Mouse (Mus musculus): Measurements from ENCODE around the gene Nup133. TPM values are rescaled to one million over a fixed set of nuclear protein-coding genes. Genes with fewer than 3 reads are reported as not detected.

The Nup133 gene
- polyA plus RNA-seq, 1 experiment from 2014 or later: 22.3 TPM

DNA sequence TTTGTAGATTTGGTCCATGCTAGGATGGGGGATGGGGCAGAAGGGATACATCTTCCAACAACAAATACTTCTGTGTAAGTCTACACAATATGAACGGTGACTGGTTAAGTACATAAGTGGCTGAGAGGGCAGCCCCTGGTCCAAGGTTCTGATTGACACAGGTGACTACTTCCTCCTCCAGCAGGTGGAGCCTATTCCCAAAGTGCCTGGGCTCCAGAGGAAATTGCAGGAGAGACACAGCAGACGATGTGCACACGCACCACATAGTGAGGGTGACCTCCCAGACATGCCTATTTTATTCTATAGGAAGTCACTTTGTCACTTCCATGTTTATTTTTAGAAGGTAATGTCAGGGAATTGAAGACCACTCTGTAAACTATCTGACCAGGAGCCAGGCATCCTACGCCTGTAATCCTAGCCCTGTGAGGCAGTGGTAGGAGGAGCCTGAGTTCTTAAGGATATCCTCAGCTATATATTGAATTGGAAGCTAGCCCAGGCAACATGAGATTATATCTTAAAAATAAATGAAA is 68.2 kb downstream of the Nup133 start:
- H3K4me1 ChIP-seq (replicated peaks): peaks cover 26% of the 10 kb centered on the region
- no peak overlapping the region for H3K27ac ChIP-seq (replicated peaks)
- H3K9me3 ChIP-seq: no peaks in the 10 kb centered on the region
- H3K4me3 ChIP-seq: no peak overlapping the region
- no peak overlapping the region for H3K4me2 ChIP-seq
- WGBS: 53% methylated on average over 4 of the region's 4 CpGs
- H3K9ac ChIP-seq: no peak overlapping the region
- no peak for ATAC-seq (ENCODE audit: low read depth)
- H3K27me3 ChIP-seq: peaks cover 18% of the 10 kb centered on the region
- H3K36me3 ChIP-seq: no peaks in the 10 kb centered on the region

DNA sequence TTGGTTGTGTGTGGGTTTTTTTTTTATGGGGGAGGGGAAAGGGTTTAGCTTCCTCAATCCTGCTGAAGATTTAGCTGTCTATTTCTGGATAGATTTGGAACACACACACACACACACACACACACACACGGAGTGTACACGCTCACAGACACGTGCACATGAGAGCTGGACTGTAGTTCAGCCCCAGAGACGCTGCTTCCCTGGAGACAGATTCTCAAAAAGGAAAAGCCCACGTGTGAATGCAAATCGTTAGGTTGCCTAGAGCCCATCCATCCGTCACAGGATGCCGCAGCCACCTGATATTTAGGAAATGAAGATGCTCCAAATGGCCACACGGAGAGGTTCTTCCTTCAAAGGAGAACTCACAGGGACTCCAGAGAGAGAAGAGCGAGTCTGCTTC is 68.8 kb downstream of the Nup133 start:
- peaks cover 26% of the 10 kb centered on the region for H3K4me1 ChIP-seq (replicated peaks)
- H3K27me3 ChIP-seq: peaks cover 15% of the 10 kb centered on the region
- ATAC-seq (ENCODE audit: low read depth): no peak
- H3K9me3 ChIP-seq: no peaks in the 10 kb centered on the region
- H3K4me2 ChIP-seq: no peak overlapping the region
- H3K4me3 ChIP-seq: no peak overlapping the region
- WGBS: 65% methylated on average over 10 of the region's 10 CpGs
- H3K9ac ChIP-seq: no peak overlapping the region
- no peak overlapping the region for H3K27ac ChIP-seq (replicated peaks)
- H3K36me3 ChIP-seq: no peaks in the 10 kb centered on the region

DNA sequence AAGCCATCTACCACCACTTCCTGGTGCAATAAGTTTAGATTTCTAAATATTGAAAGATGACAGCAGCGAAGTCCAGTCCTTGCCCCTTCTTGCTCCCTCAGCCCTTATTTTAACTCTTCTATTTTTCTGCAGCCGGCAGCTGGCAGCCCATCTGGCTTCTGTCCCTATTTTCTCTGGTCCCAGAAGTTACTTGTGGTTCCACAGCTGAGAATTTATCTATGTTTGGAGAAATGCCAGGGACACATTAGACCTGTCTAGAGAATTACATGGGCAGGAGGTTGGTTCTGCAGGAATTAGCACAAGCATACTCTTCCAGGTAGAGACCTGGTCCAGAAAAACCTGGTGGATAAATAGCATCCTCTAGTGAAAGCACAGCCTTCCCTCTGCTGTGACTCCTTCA is 71.2 kb downstream of the Nup133 start:
- H3K9me3 ChIP-seq: no peaks in the 10 kb centered on the region
- H3K36me3 ChIP-seq: no peaks in the 10 kb centered on the region
- no peak for ATAC-seq (ENCODE audit: low read depth)
- whole genome bisulfite sequencing: 67% methylated on average over 2 of the region's 2 CpGs
- H3K27ac ChIP-seq (replicated peaks): no peak overlapping the region
- no peak overlapping the region for H3K4me2 ChIP-seq
- H3K4me1 ChIP-seq (replicated peaks): 0 out of 2 replicates have a peak, but pooled peaks cover 10% of the 10 kb centered on the region
- H3K27me3 ChIP-seq: no peaks in the 10 kb centered on the region
- no peak overlapping the region for H3K4me3 ChIP-seq
- no peak overlapping the region for H3K9ac ChIP-seq

- WGBS: 80% methylated on average over 11 of the region's 11 CpGs
- H3K27me3 ChIP-seq: no peaks in the 10 kb centered on the region
- no peaks in the 10 kb centered on the region for H3K9me3 ChIP-seq
- H3K36me3 ChIP-seq: no peaks in the 10 kb centered on the region
- no peak overlapping the region for H3K27ac ChIP-seq (replicated peaks)
- no peak overlapping the region for H3K9ac ChIP-seq
- ATAC-seq (ENCODE audit: low read depth): no peak
- no peak overlapping the region for H3K4me2 ChIP-seq
- H3K4me1 ChIP-seq (replicated peaks): 0 out of 2 replicates have a peak, but pooled peaks cover 5% of the 10 kb centered on the region
- no peak overlapping the region for H3K4me3 ChIP-seq
These were observed 74.7 kb downstream of the Nup133 start for GRCm38 (mm10) chr8:123874324-123874723.

DNA sequence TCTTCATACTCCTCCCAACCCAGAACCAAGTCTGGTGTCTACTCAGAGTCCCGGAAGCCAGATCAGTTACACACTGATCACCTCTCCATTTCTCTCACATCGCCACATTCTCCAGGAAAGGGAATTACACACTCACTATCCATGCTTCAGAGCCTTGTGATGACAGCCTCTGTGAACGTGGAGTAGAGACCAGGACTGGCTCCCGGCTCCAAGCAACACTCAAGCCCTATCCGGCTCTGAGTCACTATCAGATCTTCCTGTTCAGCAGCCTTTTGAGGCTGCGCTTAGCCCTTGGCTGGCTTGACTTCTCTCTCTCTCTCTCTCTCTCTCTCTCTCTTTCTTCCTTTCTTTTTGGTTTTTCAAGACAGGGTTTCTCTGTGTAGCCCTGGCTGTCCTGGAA is 75.7 kb downstream of the Nup133 start:
- Histone ChIP-seq H3K4me1 (replicated peaks) (0 out of 2 replicates have a peak, but pooled peaks cover 1% of the 10 kb centered on the region), H3K36me3 (no peaks in the 10 kb centered on the region), H3K27me3 (no peaks in the 10 kb centered on the region), H3K27ac (replicated peaks) (no peak overlapping the region), H3K9me3 (no peaks in the 10 kb centered on the region), H3K4me2 (no peak overlapping the region), H3K9ac (no peak overlapping the region), H3K4me3 (no peak overlapping the region)
- ATAC-seq (ENCODE audit: low read depth): no peak
- WGBS: 86% methylated on average over 6 of the region's 6 CpGs

DNA sequence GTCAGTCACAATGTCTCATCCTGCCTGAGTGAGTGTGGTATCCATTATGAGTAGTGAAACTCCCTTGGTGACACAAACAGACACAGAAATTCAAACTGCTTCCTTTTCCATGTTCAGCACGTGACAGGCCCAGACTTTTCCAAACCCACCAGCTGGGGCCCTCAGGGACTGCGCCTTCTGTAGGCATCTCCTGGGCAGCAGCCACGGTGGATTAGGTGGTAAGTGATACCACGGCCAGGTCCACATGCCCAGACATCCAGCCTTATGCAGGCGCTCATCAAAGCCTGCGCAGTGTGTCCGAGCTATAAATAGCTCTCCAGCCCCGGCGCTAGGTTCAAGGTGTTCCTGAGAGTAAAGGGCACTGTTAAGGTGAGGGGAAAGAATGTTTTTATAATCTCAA is 77.0 kb downstream of the Nup133 start:
- Histone ChIP-seq H3K4me2 (no peak overlapping the region), H3K36me3 (no peaks in the 10 kb centered on the region), H3K27ac (replicated peaks) (no peak overlapping the region), H3K9me3 (no peaks in the 10 kb centered on the region), H3K4me3 (no peak overlapping the region), H3K4me1 (replicated peaks) (no peaks in the 10 kb centered on the region), H3K27me3 (no peaks in the 10 kb centered on the region), H3K9ac (no peak overlapping the region)
- ATAC-seq (ENCODE audit: low read depth): no peak
- WGBS: 74% methylated on average over 9 of the region's 9 CpGs

DNA sequence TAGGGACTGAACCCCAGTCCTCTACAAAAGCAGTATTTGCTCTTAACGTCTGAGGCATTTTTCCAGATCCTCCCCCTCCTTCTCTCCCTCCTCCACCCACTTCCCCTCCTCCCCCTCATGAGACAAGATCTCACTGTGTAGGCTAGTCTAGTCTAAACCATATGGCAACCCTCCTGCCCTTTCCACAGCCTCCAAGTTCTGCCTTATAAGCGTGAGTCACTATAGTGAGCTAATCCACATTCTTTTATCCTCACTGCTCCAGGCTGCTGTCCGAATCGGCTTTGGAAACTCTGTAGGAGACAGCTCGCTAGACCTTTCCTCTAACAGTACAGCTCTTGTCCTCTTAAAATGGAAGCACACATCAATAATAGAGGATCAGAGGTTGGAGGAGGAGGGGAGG is 82.1 kb downstream of the Nup133 start:
- Histone ChIP-seq H3K9me3 (no peaks in the 10 kb centered on the region), H3K4me2 (no peak overlapping the region), H3K27ac (replicated peaks) (no peak overlapping the region), H3K4me1 (replicated peaks) (peaks cover 5% of the 10 kb centered on the region; the same call in 1 of the 2 replicates), H3K9ac (no peak overlapping the region), H3K4me3 (no peak overlapping the region), H3K27me3 (peaks cover 28% of the 10 kb centered on the region), H3K36me3 (no peaks in the 10 kb centered on the region)
- WGBS: 37% methylated on average over 5 of the region's 5 CpGs
- ATAC-seq (ENCODE audit: low read depth): no peak

DNA sequence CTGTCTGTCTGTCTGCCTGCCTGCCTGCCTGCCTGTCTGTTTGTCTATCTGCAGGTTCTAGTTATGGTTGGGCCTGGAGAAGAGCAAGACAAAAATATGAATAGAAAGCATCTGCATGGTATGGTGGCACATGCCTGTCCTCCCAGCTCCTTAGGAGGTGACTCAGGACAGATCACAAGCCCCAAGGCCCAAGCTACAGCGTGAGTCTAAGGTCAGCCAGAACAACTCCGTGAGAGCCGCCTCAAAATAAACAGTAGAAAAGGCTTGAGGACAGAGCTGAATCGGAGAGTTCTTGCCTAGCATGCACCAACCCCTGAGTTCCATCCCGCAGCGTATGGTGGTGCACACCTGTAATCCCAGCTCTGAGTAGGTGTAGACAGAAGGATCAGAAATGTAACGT is 83.3 kb downstream of the Nup133 start:
- no peaks in the 10 kb centered on the region for H3K9me3 ChIP-seq
- no peak overlapping the region for H3K4me2 ChIP-seq
- no peaks in the 10 kb centered on the region for H3K36me3 ChIP-seq
- H3K4me3 ChIP-seq: no peak overlapping the region
- peaks cover 37% of the 10 kb centered on the region for H3K27me3 ChIP-seq
- H3K4me1 ChIP-seq (replicated peaks): peaks cover 5% of the 10 kb centered on the region; the same call in 1 of the 2 replicates
- no peak overlapping the region for H3K9ac ChIP-seq
- WGBS: 85% methylated on average over 7 of the region's 7 CpGs
- no peak for ATAC-seq (ENCODE audit: low read depth)
- H3K27ac ChIP-seq (replicated peaks): no peak overlapping the region

DNA sequence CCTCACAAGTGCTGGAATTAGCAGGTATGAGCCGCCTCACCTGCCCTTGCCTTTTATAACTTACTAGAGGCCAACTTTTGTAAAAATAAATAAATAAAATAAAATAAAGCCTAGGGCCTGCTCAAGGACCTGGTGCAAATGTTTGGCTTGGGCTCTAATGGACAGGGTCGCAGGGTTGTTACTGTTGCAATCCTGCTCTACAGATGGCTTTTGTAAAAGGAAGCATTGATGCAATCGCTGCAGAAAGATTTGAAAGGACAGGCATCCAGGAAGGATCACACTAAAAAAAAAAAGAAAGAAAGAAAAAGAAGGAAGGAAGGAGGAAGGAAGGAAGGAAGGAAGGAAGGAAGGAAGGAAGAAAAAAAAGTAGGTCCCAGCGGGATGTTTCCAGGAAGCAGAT is 88.7 kb downstream of the Nup133 start:
- H3K9me3 ChIP-seq: no peaks in the 10 kb centered on the region
- H3K27ac ChIP-seq (replicated peaks): 0 out of 2 replicates have a peak overlapping the region, but pooled peaks have one; percentile 90
- peak overlapping the region; percentile 88 for H3K4me3 ChIP-seq
- no peak for ATAC-seq (ENCODE audit: low read depth)
- H3K4me2 ChIP-seq: peak overlapping the region; percentile 89
- H3K4me1 ChIP-seq (replicated peaks): peaks cover 17% of the 10 kb centered on the region
- H3K36me3 ChIP-seq: no peaks in the 10 kb centered on the region
- H3K9ac ChIP-seq: peak overlapping the region; percentile 88; the same call in 1 of the 2 replicates
- H3K27me3 ChIP-seq: peaks cover 44% of the 10 kb centered on the region
- WGBS: 77% methylated on average over 4 of the region's 4 CpGs

DNA sequence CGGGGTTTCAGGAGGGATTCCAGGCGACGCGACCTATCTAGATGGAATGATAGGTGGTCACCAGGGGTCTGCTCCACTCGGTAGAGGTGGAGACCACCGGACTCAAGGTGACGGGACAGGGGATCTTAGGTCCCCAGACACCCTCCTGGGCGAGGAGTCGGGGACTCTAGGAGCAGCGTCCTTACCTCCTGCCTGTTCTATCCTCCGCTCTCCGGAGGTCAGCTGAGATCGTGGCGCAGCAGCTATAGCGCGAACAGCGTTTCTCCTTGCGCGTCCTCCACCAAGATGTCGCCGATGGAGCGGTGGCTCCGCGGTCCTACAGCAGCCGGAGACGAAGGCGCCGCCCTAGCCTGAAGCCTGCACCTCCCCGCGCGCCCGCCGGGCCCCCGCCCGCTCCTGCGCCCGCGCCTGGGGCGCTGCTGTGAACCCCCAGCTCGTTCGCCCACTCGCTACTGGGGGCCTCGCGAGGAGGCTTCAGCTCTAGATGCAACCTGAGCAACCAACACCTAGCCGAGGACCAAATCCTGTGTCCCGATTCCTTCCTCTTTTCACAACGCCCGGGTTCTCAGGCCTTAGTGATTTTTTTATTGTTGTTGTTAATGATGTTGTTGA is 89.3 kb downstream of the Nup133 start, which contains the start of gene Ccsap:
Ccsap (minus strand) TSS at position 562 of the 612 bp plus-strand sequence.
- Histone ChIP-seq H3K27ac (replicated peaks) (peak within 1 kb of the TSS; percentile 90), H3K4me1 (replicated peaks) (peaks cover 17% of the 10 kb centered on the region)
- ATAC-seq (ENCODE audit: low read depth): peak; percentile 80; the same call in 1 of the 2 replicates

DNA sequence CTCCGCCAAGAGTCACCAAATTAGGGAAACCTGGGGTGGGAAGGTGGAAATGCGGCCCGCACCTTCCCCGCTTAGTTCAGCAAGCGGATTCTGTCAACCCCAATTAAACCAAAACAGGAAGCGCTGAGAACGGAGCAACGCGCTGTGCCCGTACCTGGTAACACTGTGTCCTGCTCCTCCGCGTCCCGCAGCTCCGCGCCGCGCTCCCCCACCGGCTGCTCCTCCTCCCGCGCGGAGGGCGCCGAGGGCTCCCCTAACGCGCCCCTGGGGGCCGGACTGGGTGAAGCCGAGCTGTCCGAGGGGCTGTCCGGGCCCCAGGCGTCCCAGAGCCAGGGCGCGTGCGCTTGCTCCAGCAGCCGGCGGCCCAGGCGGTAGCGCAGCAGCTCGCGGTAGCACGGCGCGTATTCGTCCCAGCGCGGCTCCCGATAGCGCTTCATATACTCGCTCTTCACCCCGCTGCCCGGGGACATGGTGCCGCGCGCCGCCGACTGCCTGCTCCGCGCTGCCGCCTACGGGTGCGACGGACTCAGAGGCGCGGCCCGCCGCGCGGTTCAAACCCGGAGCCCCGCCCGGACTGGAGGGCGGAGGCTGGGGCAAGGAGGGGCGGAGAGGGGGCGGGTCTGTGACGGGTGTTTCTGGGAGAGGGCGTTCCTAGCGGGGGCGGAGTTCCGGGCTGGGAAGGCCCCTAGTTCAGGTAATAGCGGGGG is 90.0 kb downstream of the Nup133 start:
- WGBS: under 1% methylated on average over 78 of the region's 79 CpGs
- peak overlapping the region; percentile 88 for H3K4me3 ChIP-seq
- H3K4me2 ChIP-seq: peak overlapping the region; percentile 89
- no peaks in the 10 kb centered on the region for H3K9me3 ChIP-seq
- peak; percentile 95 for ATAC-seq (ENCODE audit: low read depth)
- peak overlapping the region; percentile 90 for H3K27ac ChIP-seq (replicated peaks)
- H3K4me1 ChIP-seq (replicated peaks): peaks cover 15% of the 10 kb centered on the region
- peak overlapping the region; percentile 88 for H3K9ac ChIP-seq
- H3K27me3 ChIP-seq: peaks cover 36% of the 10 kb centered on the region
- H3K36me3 ChIP-seq: no peaks in the 10 kb centered on the region

More for the DNA sequence above, 89.3 kb downstream of the Nup133 start, which contains the start of gene Ccsap:
- H3K27me3 ChIP-seq: peaks cover 41% of the 10 kb centered on the region
- peak within 1 kb of the TSS; percentile 88 for H3K4me3 ChIP-seq
- no peaks in the 10 kb centered on the region for H3K9me3 ChIP-seq
- peak within 1 kb of the TSS; percentile 89 for H3K4me2 ChIP-seq
- 2% methylated on average over 48 of the region's 48 CpGs for WGBS
- H3K36me3 ChIP-seq: no peaks in the 10 kb centered on the region
- peak within 1 kb of the TSS; percentile 88 for H3K9ac ChIP-seq

DNA sequence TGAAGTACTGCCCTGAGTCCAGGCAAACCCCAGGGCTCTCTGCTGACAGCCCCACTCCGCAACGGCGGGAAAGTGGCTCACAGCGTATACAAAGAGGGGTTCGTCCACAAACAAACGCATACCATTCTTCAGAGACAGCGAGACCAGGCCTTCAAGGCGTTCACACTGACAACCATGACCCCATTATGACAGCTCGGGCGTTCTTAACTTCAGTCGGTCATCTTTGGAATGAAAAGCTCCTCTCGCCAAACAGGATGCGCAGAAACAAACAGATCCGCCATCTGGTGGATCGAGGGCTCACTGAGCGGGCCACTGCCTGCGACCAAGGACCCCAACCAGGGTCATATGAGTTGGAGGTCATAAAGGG is 90.5 kb downstream of the Nup133 start:
- Histone ChIP-seq H3K27ac (replicated peaks) (peak overlapping the region; percentile 90; the same call in 1 of the 2 replicates), H3K4me1 (replicated peaks) (peaks cover 12% of the 10 kb centered on the region), H3K9me3 (no peaks in the 10 kb centered on the region), H3K9ac (peak overlapping the region; percentile 88), H3K27me3 (peaks cover 31% of the 10 kb centered on the region), H3K36me3 (no peaks in the 10 kb centered on the region), H3K4me3 (peak overlapping the region; percentile 88), H3K4me2 (peak overlapping the region; percentile 89)
- ATAC-seq (ENCODE audit: low read depth): peak; percentile 16
- WGBS: under 1% methylated on average over 17 of the region's 17 CpGs
